Mouse (Mus musculus) neural tube, embryonic 12.5 days (tissue): ENCODE results near the gene Synj1. TPM values are rescaled to one million over a fixed set of nuclear protein-coding genes. Genes with fewer than 3 reads are reported as not detected.

Experiments used
- ATAC-seq: fragments of 200-750 bp; cut with Nextera tagmentation; 2 replicates; pipeline ENCODE4 v1.8.0; 2017; ENCODE audit warnings: low read depth, mild to moderate bottlenecking, moderate TSS enrichment, moderate library complexity; ENCODE audit not compliant: low FRiP score
- H3K27ac ChIP-seq: fragments of 300-500 bp; sonication (generic); 2 replicates; pipeline ENCODE4 v1.5.1; 2016
- H3K27me3 ChIP-seq: fragments of 300-500 bp; sonication (generic); replicated peaks from 2 replicates; pipeline ENCODE4 v1.6.1; 2016; ENCODE audit warnings: mild to moderate bottlenecking
- H3K36me3 ChIP-seq: fragments of 300-500 bp; sonication (generic); 2 replicates; pipeline ENCODE4 v1.6.1; 2016; ENCODE audit warnings: mild to moderate bottlenecking
- H3K4me1 ChIP-seq: fragments of 300-500 bp; sonication (generic); 2 replicates; pipeline ENCODE4 v1.6.1; 2016
- H3K4me2 ChIP-seq: fragments of 300-500 bp; sonication (generic); replicated peaks from 2 replicates; pipeline ENCODE4 v1.6.1; 2016; ENCODE audit warnings: mild to moderate bottlenecking
- H3K4me3 ChIP-seq: fragments of 300-500 bp; sonication (generic); 2 replicates; pipeline ENCODE4 v1.5.1; 2016
- H3K9ac ChIP-seq: fragments of 300-500 bp; sonication (generic); 2 replicates; pipeline ENCODE4 v1.6.1; 2016; ENCODE audit warnings: mild to moderate bottlenecking
- H3K9me3 ChIP-seq: fragments of 300-500 bp; sonication (generic); 2 replicates; pipeline ENCODE4 v1.6.1; 2016; ENCODE audit warnings: mild to moderate bottlenecking
- WGBS: fragments of 180-500 bp; shearing (Covaris S2); methylation state at CpG from one replicate; pipeline ENCODE4 v1.1.7; 2016; 5-methylcytosine and 5-hydroxymethylcytosine counted together
- microRNA-seq: library from miRNA; unstranded; fragments of <30 nt; microRNA quantifications from one replicate; pipeline ENCODE4, GENCODE M21; 2017
- polyA plus RNA-seq: library from polyadenylated mRNA; unstranded; fragments of >200 nt; fragmentation: Nextera tagmentation; extraction: Ambion mirVana; gene quantifications from 2 replicates; pipeline ENCODE4 v1.2.1, GENCODE M21; 2016

Gene Synj1
- polyA plus RNA-seq, 1 experiment from 2014 or later, result 29.1 TPM

DNA sequence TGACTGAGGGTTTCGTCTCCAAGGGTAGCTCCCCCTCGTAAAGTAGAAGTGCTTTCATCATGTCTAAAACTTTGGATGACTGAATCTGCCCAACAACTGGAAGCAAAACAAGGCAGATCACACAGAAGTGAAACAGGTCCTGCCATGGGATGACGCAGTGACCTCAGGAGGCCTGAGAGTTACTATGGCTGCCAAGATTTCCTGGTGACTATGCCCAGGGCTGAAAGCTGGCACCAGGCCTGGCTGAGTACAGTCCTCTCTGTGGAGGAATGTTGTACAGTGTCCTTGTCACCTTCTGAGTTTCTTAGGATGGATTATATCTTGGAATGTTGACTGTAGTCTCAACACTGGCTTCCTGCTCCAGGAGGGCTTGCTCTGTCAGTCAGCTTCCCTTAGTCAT, 113.5 kb downstream of the Synj1 start:
- no peak overlapping the region for H3K4me3 ChIP-seq
- no peaks in the 10 kb centered on the region for H3K27me3 ChIP-seq
- no peak for ATAC-seq
- no peak overlapping the region for H3K4me2 ChIP-seq
- H3K9ac ChIP-seq, result no peak overlapping the region
- H3K36me3 ChIP-seq, result no peaks in the 10 kb centered on the region
- H3K27ac ChIP-seq, result no peak overlapping the region
- WGBS, result 91% methylated on average over 3 of the region's 3 CpGs
- H3K9me3 ChIP-seq, result no peaks in the 10 kb centered on the region
- H3K4me1 ChIP-seq, result no peaks in the 10 kb centered on the region

GRCm38 (mm10) chr16:90893792-90894191, 117.3 kb downstream of the Synj1 start:
- Histone ChIP-seq H3K4me2 (no peak overlapping the region), H3K4me3 (no peak overlapping the region), H3K27ac (no peak overlapping the region), H3K4me1 (no peaks in the 10 kb centered on the region), H3K9me3 (no peaks in the 10 kb centered on the region), H3K27me3 (no peaks in the 10 kb centered on the region), H3K9ac (no peak overlapping the region), H3K36me3 (no peaks in the 10 kb centered on the region)
- WGBS, result 66% methylated on average over 9 of the region's 9 CpGs
- no peak for ATAC-seq

- no peaks in the 10 kb centered on the region for H3K36me3 ChIP-seq
- 88% methylated on average over 7 of the region's 7 CpGs for WGBS
- no peak for ATAC-seq
- H3K27ac ChIP-seq, result no peak overlapping the region
- H3K4me1 ChIP-seq, result no peaks in the 10 kb centered on the region
- H3K27me3 ChIP-seq, result no peaks in the 10 kb centered on the region
- no peak overlapping the region for H3K4me3 ChIP-seq
- H3K9ac ChIP-seq, result no peak overlapping the region
- no peak overlapping the region for H3K4me2 ChIP-seq
- no peaks in the 10 kb centered on the region for H3K9me3 ChIP-seq
Observed at GRCm38 (mm10) chr16:90893019-90893418, 118.1 kb downstream of the Synj1 start.

- Histone ChIP-seq H3K4me1 (no peaks in the 10 kb centered on the region), H3K36me3 (no peaks in the 10 kb centered on the region), H3K27ac (no peak overlapping the region), H3K4me2 (no peak overlapping the region), H3K4me3 (no peak overlapping the region), H3K9ac (no peak overlapping the region), H3K27me3 (no peaks in the 10 kb centered on the region), H3K9me3 (no peaks in the 10 kb centered on the region)
- ATAC-seq, result no peak
- WGBS, result 67% methylated on average over 8 of the region's 8 CpGs
Observed at GRCm38 (mm10) chr16:90892081-90892480, 119.0 kb downstream of the Synj1 start.

DNA sequence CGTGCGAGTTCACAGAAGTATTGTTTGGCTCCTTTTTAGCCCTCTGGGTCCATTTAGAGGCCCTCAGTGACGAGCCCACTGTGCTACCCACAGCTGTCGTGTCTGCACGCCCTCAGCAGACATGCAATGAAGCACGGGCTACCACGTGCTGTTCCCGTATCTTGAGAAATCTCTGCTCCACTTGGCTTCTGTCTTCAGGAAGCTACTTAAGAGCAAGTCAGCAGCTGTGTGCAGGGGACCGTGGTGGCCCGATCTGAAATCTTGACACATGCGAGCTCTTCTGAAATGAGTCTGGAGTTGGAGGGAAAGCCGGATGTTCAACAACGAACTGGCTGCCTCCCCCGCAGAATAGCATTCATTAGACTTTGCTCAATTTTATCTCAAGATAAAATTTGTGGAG, 119.5 kb downstream of the Synj1 start:
- Histone ChIP-seq H3K27ac (no peak overlapping the region), H3K4me3 (no peak overlapping the region), H3K4me2 (no peak overlapping the region), H3K9me3 (no peaks in the 10 kb centered on the region), H3K4me1 (no peaks in the 10 kb centered on the region), H3K9ac (no peak overlapping the region), H3K27me3 (no peaks in the 10 kb centered on the region), H3K36me3 (no peaks in the 10 kb centered on the region)
- no peak for ATAC-seq
- 71% methylated on average over 14 of the region's 14 CpGs for WGBS

DNA sequence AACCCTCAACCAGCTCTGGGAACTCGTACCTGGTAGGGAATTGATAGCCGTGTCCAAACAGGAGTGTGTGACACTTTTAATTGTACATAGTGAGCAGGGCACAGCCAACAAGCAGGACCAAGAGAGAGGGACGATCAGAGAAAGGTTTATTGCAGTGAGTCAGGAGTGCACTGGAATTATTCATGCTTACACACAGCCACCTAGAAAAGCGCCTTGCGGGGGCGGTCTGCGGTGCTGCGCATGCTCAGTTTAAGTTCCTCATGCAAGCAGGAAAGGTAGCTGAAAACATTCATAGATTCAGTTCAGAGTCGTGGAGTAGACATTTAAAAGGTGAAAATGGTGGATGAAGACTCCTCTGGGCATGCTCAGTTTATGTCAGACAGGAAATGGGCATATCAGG, 120.4 kb downstream of the Synj1 start:
- no peaks in the 10 kb centered on the region for H3K9me3 ChIP-seq
- H3K9ac ChIP-seq, result no peak overlapping the region
- WGBS, result 85% methylated on average over 9 of the region's 9 CpGs
- no peaks in the 10 kb centered on the region for H3K27me3 ChIP-seq
- H3K4me2 ChIP-seq, result no peak overlapping the region
- no peak overlapping the region for H3K4me3 ChIP-seq
- ATAC-seq, result no peak
- no peaks in the 10 kb centered on the region for H3K4me1 ChIP-seq
- no peak overlapping the region for H3K27ac ChIP-seq
- no peaks in the 10 kb centered on the region for H3K36me3 ChIP-seq

Small RNA genes within 50 kb of the gene (microRNA-seq; reads per million reads assigned to microRNA genes)
- not detected for gene Gm22933

Other genes with a start within 250 kb of the Synj1 start
- 9.8 and 11.4 TPM in 2 replicates for gene Urb1, start 200.9 kb downstream of the Synj1 start, polyA plus RNA-seq
- gene Eva1c, start 184.6 kb downstream of the Synj1 start, polyA plus RNA-seq, result 1.7 and 2.4 TPM in 2 replicates
- gene Cfap298, start 76.2 kb downstream of the Synj1 start, polyA plus RNA-seq, result 42.1 and 45.0 TPM in 2 replicates
- gene Paxbp1, start 33.2 kb upstream of the Synj1 start, polyA plus RNA-seq, result 88.3 and 111 TPM in 2 replicates
- 0.27 TPM in 1 of 2 replicates, not detected in the other for gene 4932438H23Rik, start 83.8 kb upstream of the Synj1 start, polyA plus RNA-seq
- 2.9 TPM in 2 replicates for gene Olig2, start 214.1 kb upstream of the Synj1 start, polyA plus RNA-seq